Mouse (Mus musculus): Measurements from ENCODE around the gene Rhbdl1.

GRCm38 (mm10) chr17:25886806-25887205 lies 49.7 kb upstream of the Rhbdl1 start:
- TF ChIP-seq CTCF (IDR thresholded peaks at IDR 0.05; ENCODE audit: low read depth, low read length), result no peak
- TF ChIP-seq POLR2A (IDR thresholded peaks at IDR 0.05; ENCODE audit: extremely low read depth, insufficient read depth, low read length), result no peak

Measured in liver, adult 2 months (tissue).